Mouse (Mus musculus) lung, adult 2 months (tissue): ENCODE results near the gene Pank1. TPM values are rescaled to one million over a fixed set of nuclear protein-coding genes. Genes with fewer than 3 reads are reported as not detected.

Experiments used
- DNase-seq: peaks from one replicate; pipeline ENCODE4 v3.0.0; 2022
- H3K4me1 ChIP-seq: fragments of 200-500 bp; 2 replicates; pipeline ENCODE4 v1.6.1; 2011; ENCODE audit warnings: low read length; ENCODE audit not compliant: control insufficient read depth, insufficient read depth
- H3K4me3 ChIP-seq: fragments of 200-500 bp; replicated peaks from 2 replicates; pipeline ENCODE3; 2011; ENCODE audit warnings: low read depth, mild to moderate bottlenecking, control low read depth, low read length; ENCODE audit errors: extremely low read depth
- CTCF ChIP-seq: fragments of 200-500 bp; IDR thresholded peaks from 2 replicates; pipeline ENCODE4 v1.5.1; 2011; ENCODE audit warnings: mild to moderate bottlenecking, low read length, control low read depth; ENCODE audit not compliant: insufficient read depth
- POLR2A ChIP-seq: fragments of 200-500 bp; IDR thresholded peaks from 2 replicates; pipeline ENCODE4 v1.6.1; 2011; ENCODE audit warnings: low read depth, mild to moderate bottlenecking, control low read depth, low read length, borderline replicate concordance; ENCODE audit errors: extremely low read depth
- WGBS: fragments of 180-500 bp; shearing (Covaris S2); methylation state at CpG from one replicate; pipeline ENCODE4 v1.1.7; 2018; 5-methylcytosine and 5-hydroxymethylcytosine counted together
- polyA plus RNA-seq: library from polyadenylated mRNA; depleted of rRNA; stranded (reverse); fragments of >200 nt; gene quantifications from 2 replicates; pipeline ENCODE4 v1.2.3, GENCODE M21; 2012

Gene Pank1
- polyA plus RNA-seq, 1 experiment = 2.6 TPM

DNA sequence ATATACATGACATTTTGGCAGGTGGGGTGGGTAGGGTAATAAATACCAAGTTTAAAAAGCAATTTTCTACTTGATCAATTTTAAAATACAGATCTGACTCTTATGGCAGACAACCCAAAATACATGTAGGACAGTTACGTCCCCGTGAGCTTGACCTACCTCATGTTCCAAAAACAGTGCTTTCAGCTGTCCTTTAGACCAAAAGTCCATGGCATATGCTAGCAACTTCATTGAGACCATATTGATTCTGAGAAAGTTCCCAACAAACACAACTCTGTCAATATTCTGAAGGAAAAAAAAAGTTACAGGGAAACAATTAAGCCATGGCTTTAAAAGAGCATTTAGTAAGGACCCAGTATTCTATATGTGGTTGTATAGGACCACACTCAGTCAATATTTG, 65.7 kb downstream of the Pank1 start:
- no peak overlapping the region for H3K4me3 ChIP-seq
- no peaks in the 10 kb centered on the region for H3K4me1 ChIP-seq
- no peak for DNase-seq
- TF ChIP-seq POLR2A = no peak
- TF ChIP-seq CTCF = no peak
- 95% methylated on average over 2 of the region's 2 CpGs for WGBS

DNA sequence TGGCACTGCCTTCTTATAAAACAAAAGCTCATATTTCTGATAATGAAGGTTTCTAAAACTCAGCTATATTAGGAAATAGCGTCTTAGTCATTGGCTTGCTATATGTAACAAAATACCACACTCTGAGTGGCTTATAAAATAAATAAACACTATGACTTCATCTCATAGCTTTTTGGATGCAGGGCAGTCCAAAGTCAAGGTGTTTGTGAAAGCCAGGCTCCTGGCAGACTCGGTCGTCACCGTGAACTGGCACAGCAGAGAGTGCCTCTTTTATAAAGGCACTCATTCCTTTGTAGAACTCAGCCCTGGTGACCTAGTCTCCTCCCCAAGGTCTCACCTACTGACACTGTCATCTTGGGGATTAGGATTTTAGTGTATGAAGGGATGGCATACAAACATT, 66.5 kb downstream of the Pank1 start:
- no peak for DNase-seq
- Histone ChIP-seq H3K4me3 (no peak overlapping the region), H3K4me1 (no peaks in the 10 kb centered on the region)
- TF ChIP-seq CTCF (no peak), POLR2A (no peak)
- WGBS = 71% methylated on average over 4 of the region's 4 CpGs

DNA sequence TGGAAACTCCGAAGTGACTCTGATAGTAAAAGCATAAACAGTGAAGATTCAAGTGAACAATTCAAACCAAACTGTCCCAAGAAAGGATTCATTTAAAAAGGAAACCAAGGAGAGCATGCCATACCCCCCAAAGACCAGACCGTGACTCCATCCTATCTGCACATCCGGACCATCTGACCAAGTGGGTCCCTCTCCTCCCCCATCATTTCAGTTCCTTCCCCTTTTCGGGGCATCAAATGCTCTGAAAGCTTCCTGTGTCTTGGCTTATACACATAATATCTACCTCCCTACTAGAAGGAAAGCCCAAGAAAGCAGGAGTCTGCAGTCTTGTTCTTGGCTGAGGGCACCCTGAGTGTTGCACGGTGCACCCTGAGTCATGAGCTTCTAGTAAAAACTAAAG, 72.1 kb downstream of the Pank1 start:
- no peak for TF ChIP-seq POLR2A
- TF ChIP-seq CTCF = no peak
- Histone ChIP-seq H3K4me3 (no peak overlapping the region), H3K4me1 (no peaks in the 10 kb centered on the region)

DNA sequence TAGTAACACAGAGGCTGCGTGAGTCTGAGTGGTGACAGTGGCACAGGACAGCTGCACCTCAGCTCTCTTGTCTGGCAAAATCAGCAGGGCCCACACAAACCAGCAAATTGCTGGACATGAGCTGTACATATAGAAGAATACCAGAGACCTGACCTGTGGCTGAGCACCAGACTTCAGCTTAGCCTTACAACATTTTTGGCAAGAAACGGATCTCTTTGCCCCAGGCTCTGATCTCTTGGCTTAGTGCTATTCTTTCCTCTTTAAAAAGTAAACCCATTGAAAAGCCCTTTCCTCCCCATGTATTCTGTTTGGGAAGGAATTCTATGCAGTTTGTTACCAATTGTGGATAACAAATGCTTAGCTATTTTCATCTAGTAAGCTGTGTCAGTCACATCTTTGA, 74.2 kb downstream of the Pank1 start:
- H3K4me3 ChIP-seq = no peak overlapping the region
- no peak for TF ChIP-seq CTCF
- TF ChIP-seq POLR2A = no peak
- DNase-seq = no peak
- WGBS = 74% methylated on average over 2 of the region's 2 CpGs
- H3K4me1 ChIP-seq = peaks cover 4% of the 10 kb centered on the region; the same call in 1 of the 2 replicates

More for the DNA sequence above, 72.1 kb downstream of the Pank1 start:
- DNase-seq = no peak
- 71% methylated on average over 5 of the region's 5 CpGs for WGBS

DNA sequence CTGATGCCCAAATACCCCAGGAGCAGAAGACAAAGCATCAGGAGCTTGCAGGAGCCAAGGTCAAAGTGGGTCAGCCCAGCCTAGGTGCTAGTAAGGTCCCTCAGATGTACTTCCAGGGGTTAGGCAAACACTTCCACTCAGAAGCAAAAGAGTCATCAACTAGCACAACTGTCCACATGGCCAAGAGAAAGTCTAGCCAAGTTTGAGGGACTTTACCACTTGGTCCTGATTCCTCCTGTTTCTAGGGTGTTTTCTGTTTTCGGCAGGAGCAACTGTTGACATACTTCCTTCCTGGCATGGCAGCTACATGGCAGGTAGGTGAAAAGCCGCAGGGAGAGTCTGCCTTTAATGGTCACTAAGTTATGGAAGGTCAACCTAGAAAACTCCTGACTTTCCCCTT, 74.7 kb downstream of the Pank1 start:
- DNase-seq = no peak
- whole genome bisulfite sequencing = 73% methylated on average over 2 of the region's 2 CpGs
- TF ChIP-seq CTCF = no peak
- TF ChIP-seq POLR2A = no peak
- H3K4me1 ChIP-seq = peaks cover 4% of the 10 kb centered on the region
- H3K4me3 ChIP-seq = no peak overlapping the region

DNA sequence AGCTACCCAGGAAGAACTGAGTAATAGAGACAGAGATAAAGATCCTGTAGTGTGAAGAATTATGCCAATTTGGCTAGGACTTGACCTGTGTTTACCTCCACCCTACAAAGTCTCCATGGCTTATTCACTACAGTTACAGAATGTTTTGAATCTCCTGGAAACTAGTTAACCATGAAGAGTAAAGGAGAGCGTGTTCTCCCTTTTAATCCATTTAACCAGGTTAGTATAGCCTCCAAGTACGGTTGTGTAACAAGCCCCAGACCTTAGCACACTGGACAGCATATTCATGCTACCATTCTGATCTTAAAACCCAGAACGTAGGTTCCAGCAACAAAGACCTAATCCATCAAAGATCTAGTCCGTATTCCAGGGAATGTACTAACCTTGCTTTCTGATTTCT, 75.9 kb downstream of the Pank1 start:
- 87% methylated on average over 4 of the region's 4 CpGs for WGBS
- DNase-seq = no peak
- TF ChIP-seq CTCF (no peak), POLR2A (no peak)
- Histone ChIP-seq H3K4me1 (peaks cover 4% of the 10 kb centered on the region), H3K4me3 (no peak overlapping the region)

DNA sequence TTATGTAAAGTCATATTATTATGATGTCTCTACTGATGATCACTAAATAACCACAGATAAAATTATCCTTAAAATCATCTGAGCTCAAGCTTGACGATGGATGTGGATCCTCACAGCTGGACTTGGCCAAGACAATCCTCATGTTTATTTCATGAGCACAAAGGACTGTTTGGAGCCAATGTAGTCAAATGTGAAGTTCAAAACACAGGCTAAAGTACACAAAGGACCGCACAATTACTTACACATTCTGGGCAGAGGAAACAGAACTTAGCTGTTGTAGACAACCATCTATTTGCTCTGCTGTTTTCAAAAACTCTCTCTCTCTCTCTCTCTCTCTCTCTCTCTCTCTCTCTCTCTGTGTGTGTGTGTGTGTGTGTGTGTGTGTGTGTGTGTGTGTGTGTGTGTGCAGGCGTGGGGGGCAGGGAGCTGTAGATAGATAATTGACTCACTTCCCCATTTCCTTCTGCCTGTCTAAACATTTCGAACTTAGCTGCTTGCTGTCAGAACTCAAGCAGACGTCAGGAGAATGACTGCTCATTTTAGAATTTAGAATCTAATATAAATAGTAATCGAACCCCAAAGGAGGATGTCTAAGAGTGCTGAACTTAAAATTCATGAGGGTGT, 79.5 kb downstream of the Pank1 start:
- DNase-seq = no peak
- TF ChIP-seq POLR2A (no peak), CTCF (no peak)

DNA sequence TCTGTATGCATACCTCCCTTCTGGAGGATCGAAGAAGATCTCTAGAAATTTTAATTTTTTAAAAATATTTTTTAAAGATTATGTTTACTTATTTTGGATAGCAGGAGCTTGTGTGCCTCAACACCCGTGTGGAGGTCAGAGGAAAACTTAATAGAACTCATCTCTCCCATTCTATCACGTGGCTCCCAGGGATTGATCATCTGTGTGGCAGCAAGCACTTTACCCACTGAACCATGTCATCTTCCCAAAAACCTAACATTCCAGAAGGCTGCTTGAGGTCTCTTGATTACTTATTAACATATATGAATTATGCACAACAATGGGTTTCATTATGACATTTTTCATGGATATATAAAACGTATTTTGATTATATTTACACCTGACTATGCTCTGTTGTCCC, 82.9 kb downstream of the Pank1 start:
- no peak for DNase-seq
- H3K4me1 ChIP-seq = peaks cover 4% of the 10 kb centered on the region
- WGBS = 79% methylated on average over 4 of the region's 4 CpGs
- H3K4me3 ChIP-seq = no peak overlapping the region
- no peak for TF ChIP-seq POLR2A
- no peak for TF ChIP-seq CTCF

More for the DNA sequence above, 79.5 kb downstream of the Pank1 start:
- Histone ChIP-seq H3K4me3 (no peak overlapping the region), H3K4me1 (peaks cover 4% of the 10 kb centered on the region)
- WGBS = 22% methylated on average over 6 of the region's 6 CpGs

DNA sequence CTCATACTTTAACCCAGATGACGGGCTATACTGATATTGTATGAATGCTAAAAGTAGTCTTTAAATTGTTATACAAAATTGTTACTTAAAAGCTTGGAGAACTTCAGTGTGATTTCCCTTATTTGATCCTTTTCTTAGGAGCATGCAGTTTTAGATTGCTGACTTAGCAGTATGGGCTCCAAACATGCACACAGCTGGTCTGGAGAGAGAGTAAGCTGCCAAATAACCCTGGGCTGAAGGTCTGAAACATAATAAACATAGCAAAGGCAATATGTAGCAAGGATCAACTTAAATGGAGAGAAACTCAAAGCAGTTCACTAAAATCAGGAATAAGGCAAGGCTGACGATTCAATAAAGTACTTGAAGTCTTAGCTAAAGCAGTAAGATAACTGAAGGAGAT, 96.8 kb downstream of the Pank1 start:
- TF ChIP-seq CTCF (no peak), POLR2A (no peak)
- WGBS = 84% methylated on average over 2 of the region's 2 CpGs
- Histone ChIP-seq H3K4me3 (no peak overlapping the region), H3K4me1 (no peaks in the 10 kb centered on the region)
- no peak for DNase-seq

DNA sequence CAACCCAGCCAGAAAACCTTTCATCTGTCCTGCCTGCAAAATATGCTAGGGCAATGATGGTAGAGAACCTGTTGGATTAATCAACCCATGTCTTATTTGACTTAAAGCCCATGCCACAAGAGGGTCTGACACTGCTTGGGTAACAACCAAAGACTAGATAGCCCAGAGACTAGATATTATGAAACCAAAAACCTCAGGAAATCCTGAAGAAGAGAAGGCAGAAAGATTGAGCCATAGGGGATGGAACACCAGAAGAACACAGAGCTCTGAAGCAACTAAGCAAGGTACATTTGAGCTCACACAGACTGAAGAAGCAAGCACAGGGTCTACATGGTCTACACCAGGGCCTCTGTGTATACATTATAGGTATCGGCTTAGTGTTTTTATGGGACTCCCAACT, 100.3 kb downstream of the Pank1 start:
- no peak for DNase-seq
- Histone ChIP-seq H3K4me3 (no peak overlapping the region), H3K4me1 (no peaks in the 10 kb centered on the region)
- TF ChIP-seq POLR2A (no peak), CTCF (no peak)
- 96% methylated on average over 1 of the region's 1 CpGs for WGBS
